Mouse (Mus musculus) lung, postnatal 0 days (tissue): ENCODE results near the gene Lasp1. TPM values are rescaled to one million over a fixed set of nuclear protein-coding genes. Genes with fewer than 3 reads are reported as not detected.

Experiments
- ATAC-seq: fragments of 200-750 bp; cut with Nextera tagmentation; 2 replicates; pipeline ENCODE4 v1.8.0; 2017; ENCODE audit warnings: moderate library complexity
- DNase-seq: peaks from one replicate; pipeline ENCODE4 v3.0.0-alpha.2; 2016; ENCODE audit warnings: low spot score
- H3K27ac ChIP-seq: fragments of 300-500 bp; sonication (generic); 2 replicates; pipeline ENCODE4 v1.5.1; 2014; ENCODE audit warnings: antibody characterized with exemption, mild to moderate bottlenecking, low read length, mixed read lengths
- H3K27me3 ChIP-seq: fragments of 300-500 bp; sonication (generic); replicated peaks from 2 replicates; pipeline ENCODE4 v1.6.1; 2014; ENCODE audit warnings: low read length, mixed read lengths; ENCODE audit not compliant: insufficient read depth
- H3K36me3 ChIP-seq: fragments of 300-500 bp; sonication (generic); 2 replicates; pipeline ENCODE4 v1.6.1; 2014; ENCODE audit warnings: low read length, mixed read lengths; ENCODE audit not compliant: insufficient read depth
- H3K4me1 ChIP-seq: fragments of 300-500 bp; sonication (generic); 2 replicates; pipeline ENCODE4 v1.6.1; 2014; ENCODE audit warnings: antibody characterized with exemption, low read depth, low read length, mixed read lengths; ENCODE audit not compliant: insufficient read depth
- H3K4me2 ChIP-seq: fragments of 300-500 bp; sonication (generic); replicated peaks from 2 replicates; pipeline ENCODE4 v1.6.1; 2014; ENCODE audit warnings: low read depth, mild to moderate bottlenecking, low read length, moderate library complexity, mixed read lengths
- H3K4me3 ChIP-seq: fragments of 300-500 bp; sonication (generic); 2 replicates; pipeline ENCODE4 v1.5.1; 2014; ENCODE audit warnings: low read depth, low read length
- H3K9ac ChIP-seq: fragments of 300-500 bp; sonication (generic); replicated peaks from 2 replicates; pipeline ENCODE4 v1.6.1; 2014; ENCODE audit warnings: low read depth, mild to moderate bottlenecking
- H3K9me3 ChIP-seq: fragments of 300-500 bp; sonication (generic); 2 replicates; pipeline ENCODE4 v1.6.1; 2016; ENCODE audit warnings: low read length, mixed read lengths
- CTCF ChIP-seq: IDR thresholded peaks from 2 replicates; pipeline ENCODE4 v1.5.1; 2016; ENCODE audit warnings: antibody characterized with exemption, mild to moderate bottlenecking
- EP300 ChIP-seq: IDR thresholded peaks from 2 replicates; pipeline ENCODE4 v1.6.1; 2016; ENCODE audit warnings: antibody characterized with exemption, mild to moderate bottlenecking, control low read depth
- WGBS: fragments of 180-500 bp; shearing (Covaris S2); extraction: QIAGEN DNeasy Blood & Tissue Kit; methylation state at CpG from one replicate; pipeline ENCODE4 v1.1.7; 2014; 5-methylcytosine and 5-hydroxymethylcytosine counted together
- polyA plus RNA-seq: library from polyadenylated mRNA; unstranded; fragments of >200 nt; fragmentation: Nextera tagmentation; extraction: Ambion mirVana; gene quantifications from 2 replicates; pipeline ENCODE4 v1.2.1, GENCODE M21; 2015

Gene Lasp1
- polyA plus RNA-seq, 1 experiment from 2014 or later, result 96.4 TPM

GRCm38 (mm10) chr11:97816916-97817315 lies 18.1 kb downstream of the Lasp1 start:
- Histone ChIP-seq H3K4me3 (no peak overlapping the region), H3K27me3 (no peaks in the 10 kb centered on the region), H3K4me2 (no peak overlapping the region), H3K9me3 (no peaks in the 10 kb centered on the region), H3K9ac (no peak overlapping the region), H3K36me3 (no peaks in the 10 kb centered on the region), H3K4me1 (peaks cover 19% of the 10 kb centered on the region), H3K27ac (peak overlapping the region; percentile 23)
- TF ChIP-seq EP300 (no peak), CTCF (no peak)
- ATAC-seq (no peak), DNase-seq (no peak)
- 31% methylated on average over 9 of the region's 9 CpGs for WGBS

DNA sequence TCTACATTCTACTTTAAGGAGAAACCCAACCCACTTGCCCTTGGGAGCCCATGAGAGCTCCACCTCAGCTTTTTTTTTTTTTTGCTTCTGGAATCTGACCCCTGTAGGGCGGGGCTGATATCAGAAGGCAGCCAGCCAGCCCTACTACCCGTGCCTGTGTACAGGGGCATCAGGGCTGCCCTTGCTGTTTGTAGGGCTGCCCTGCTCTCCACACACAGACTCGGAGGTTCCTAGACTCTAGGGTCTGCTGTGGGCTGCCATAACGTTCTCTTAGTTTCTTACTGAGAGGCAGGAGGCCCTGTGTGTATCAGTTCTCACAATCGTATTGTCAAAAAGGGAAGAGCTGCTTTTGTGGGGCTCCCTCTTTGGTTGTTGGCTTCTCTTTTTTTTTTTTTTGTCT lies 18.6 kb downstream of the Lasp1 start:
- peak overlapping the region; percentile 23 for H3K27ac ChIP-seq

DNA sequence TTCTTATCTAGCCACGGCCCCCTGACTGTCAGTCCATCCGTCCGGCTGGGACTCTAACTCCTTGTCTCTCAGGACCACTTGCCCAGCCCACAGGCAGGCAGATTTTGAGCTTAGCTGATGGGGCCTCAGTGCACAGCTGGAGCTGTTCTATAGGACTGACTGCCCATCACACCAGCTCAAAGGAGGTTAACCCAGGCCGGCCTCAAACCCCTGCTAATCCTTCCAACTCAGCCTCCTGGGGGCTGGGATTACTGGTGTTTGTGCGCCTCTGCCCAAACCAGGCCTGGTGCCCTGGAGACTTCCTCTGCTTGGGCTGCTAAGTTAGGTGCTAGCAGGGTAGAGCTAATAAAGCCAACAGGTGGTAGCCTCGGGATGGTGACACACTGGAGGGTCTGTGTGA lies 19.2 kb downstream of the Lasp1 start:
- no peak for ATAC-seq
- H3K27ac ChIP-seq, result peak overlapping the region; percentile 72; the same call in 1 of the 2 replicates
- H3K4me1 ChIP-seq, result peaks cover 13% of the 10 kb centered on the region
- H3K36me3 ChIP-seq, result 0 out of 2 replicates have a peak, but pooled peaks cover 2% of the 10 kb centered on the region
- no peaks in the 10 kb centered on the region for H3K27me3 ChIP-seq
- H3K9ac ChIP-seq, result no peak overlapping the region
- TF ChIP-seq EP300 (no peak), CTCF (no peak)
- H3K4me3 ChIP-seq, result no peak overlapping the region
- DNase-seq, result no peak
- H3K4me2 ChIP-seq, result no peak overlapping the region
- H3K9me3 ChIP-seq, result no peaks in the 10 kb centered on the region
- 57% methylated on average over 6 of the region's 6 CpGs for WGBS

More for the DNA sequence above, 18.6 kb downstream of the Lasp1 start:
- H3K4me2 ChIP-seq, result no peak overlapping the region
- no peak overlapping the region for H3K4me3 ChIP-seq
- H3K4me1 ChIP-seq, result peaks cover 17% of the 10 kb centered on the region
- DNase-seq (peak; percentile 53), ATAC-seq (no peak)
- no peaks in the 10 kb centered on the region for H3K9me3 ChIP-seq
- 42% methylated on average over 5 of the region's 5 CpGs for WGBS
- H3K36me3 ChIP-seq, result no peaks in the 10 kb centered on the region
- H3K27me3 ChIP-seq, result no peaks in the 10 kb centered on the region
- TF ChIP-seq EP300 (0 out of 2 replicates have a peak, but pooled peaks have one; percentile 12), CTCF (no peak)
- no peak overlapping the region for H3K9ac ChIP-seq

- TF ChIP-seq EP300 (no peak), CTCF (no peak)
- WGBS, result 7% methylated on average over 4 of the region's 4 CpGs
Measured at GRCm38 (mm10) chr11:97818571-97818970, 19.8 kb downstream of the Lasp1 start.

DNA sequence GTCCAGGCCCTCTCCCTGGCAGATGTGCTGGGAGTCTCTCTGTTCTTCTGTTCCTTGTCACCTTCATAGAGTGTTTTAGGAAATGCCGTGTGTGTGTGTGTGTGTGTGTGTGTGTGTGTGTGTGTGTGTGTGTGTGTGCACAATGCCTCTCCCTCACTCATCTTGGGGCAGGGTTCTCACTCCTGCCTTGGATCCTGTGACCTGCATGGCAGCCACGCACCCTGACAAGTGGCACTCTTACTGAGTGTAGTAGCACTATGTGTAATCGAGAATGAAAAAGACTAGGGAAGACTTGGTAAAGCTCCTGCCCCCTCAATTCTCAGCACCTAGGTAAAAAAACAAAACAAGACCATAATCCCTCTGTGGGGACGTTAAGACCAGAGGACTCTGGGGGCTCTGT lies 20.3 kb downstream of the Lasp1 start:
- TF ChIP-seq CTCF (no peak), EP300 (no peak)
- Histone ChIP-seq H3K4me3 (no peak overlapping the region), H3K4me2 (no peak overlapping the region), H3K9me3 (no peaks in the 10 kb centered on the region), H3K27ac (peak overlapping the region; percentile 72; the same call in 1 of the 2 replicates), H3K9ac (no peak overlapping the region), H3K36me3 (0 out of 2 replicates have a peak, but pooled peaks cover 5% of the 10 kb centered on the region), H3K4me1 (peaks cover 13% of the 10 kb centered on the region), H3K27me3 (no peaks in the 10 kb centered on the region)
- ATAC-seq, result peak; percentile 53
- whole genome bisulfite sequencing, result 23% methylated on average over 4 of the region's 4 CpGs
- no peak for DNase-seq

More at GRCm38 (mm10) chr11:97818571-97818970, 19.8 kb downstream of the Lasp1 start:
- DNase-seq (peak; percentile 39), ATAC-seq (peak; percentile 43)
- Histone ChIP-seq H3K4me3 (no peak overlapping the region), H3K27ac (peak overlapping the region; percentile 72), H3K4me2 (no peak overlapping the region), H3K27me3 (no peaks in the 10 kb centered on the region), H3K9ac (no peak overlapping the region), H3K4me1 (peaks cover 13% of the 10 kb centered on the region), H3K36me3 (0 out of 2 replicates have a peak, but pooled peaks cover 5% of the 10 kb centered on the region), H3K9me3 (no peaks in the 10 kb centered on the region)

- 60% methylated on average over 5 of the region's 5 CpGs for WGBS
- Histone ChIP-seq H3K27ac (no peak overlapping the region), H3K27me3 (no peaks in the 10 kb centered on the region), H3K4me2 (no peak overlapping the region), H3K4me1 (peaks cover 13% of the 10 kb centered on the region), H3K36me3 (peaks cover 9% of the 10 kb centered on the region; the same call in 1 of the 2 replicates), H3K4me3 (no peak overlapping the region), H3K9me3 (no peaks in the 10 kb centered on the region), H3K9ac (no peak overlapping the region)
- ATAC-seq (no peak), DNase-seq (no peak)
- TF ChIP-seq EP300, result no peak
- no peak for TF ChIP-seq CTCF
Measured at GRCm38 (mm10) chr11:97819923-97820322, 21.1 kb downstream of the Lasp1 start.
